Mouse (Mus musculus): Measurements from ENCODE around the gene Shisa6.

GRCm38 (mm10) chr11:66482501-66482900 is 43.3 kb downstream of the Shisa6 start:
- TF ChIP-seq POLR2A (IDR thresholded peaks at IDR 0.05; ENCODE audit: control insufficient read depth, low read depth, low read length) (no peak), CTCF (IDR thresholded peaks at IDR 0.05; ENCODE audit: control insufficient read depth, insufficient read depth, insufficient replicate concordance, low read depth, low read length) (no peak)

All from testis, adult 2 months (tissue).